Mouse (Mus musculus) limb, embryonic 13.5 days (tissue): ENCODE results near the gene Knstrn. TPM values are rescaled to one million over a fixed set of nuclear protein-coding genes. Genes with fewer than 3 reads are reported as not detected.

Experiments
- ATAC-seq: fragments of 200-750 bp; cut with Nextera tagmentation; 2 replicates; pipeline ENCODE4 v1.8.0; 2017; ENCODE audit warnings: low read depth, moderate number of reproducible peaks, moderate TSS enrichment; ENCODE audit not compliant: low FRiP score
- H3K27ac ChIP-seq: fragments of 300-500 bp; sonication (generic); 2 replicates; pipeline ENCODE4 v1.5.1; 2015; ENCODE audit warnings: inconsistent platforms, mild to moderate bottlenecking, moderate library complexity
- H3K27me3 ChIP-seq: fragments of 300-500 bp; sonication (generic); 2 replicates; pipeline ENCODE4 v1.6.1; 2015; ENCODE audit warnings: mild to moderate bottlenecking, inconsistent platforms
- H3K36me3 ChIP-seq: fragments of 300-500 bp; sonication (generic); 2 replicates; pipeline ENCODE4 v1.6.1; 2015; ENCODE audit warnings: inconsistent platforms, mild to moderate bottlenecking, moderate library complexity
- H3K4me1 ChIP-seq: fragments of 300-500 bp; sonication (generic); 2 replicates; pipeline ENCODE4 v1.6.1; 2015; ENCODE audit warnings: inconsistent platforms
- H3K4me2 ChIP-seq: fragments of 300-500 bp; sonication (generic); replicated peaks from 2 replicates; pipeline ENCODE4 v1.6.1; 2015; ENCODE audit warnings: inconsistent platforms, mild to moderate bottlenecking, moderate library complexity
- H3K4me3 ChIP-seq: fragments of 300-500 bp; sonication (generic); 2 replicates; pipeline ENCODE4 v1.5.1; 2015; ENCODE audit warnings: moderate library complexity, mild to moderate bottlenecking, inconsistent platforms
- H3K9ac ChIP-seq: fragments of 300-500 bp; sonication (generic); 2 replicates; pipeline ENCODE4 v1.6.1; 2015; ENCODE audit warnings: mild to moderate bottlenecking, inconsistent platforms
- H3K9me3 ChIP-seq: fragments of 300-500 bp; sonication (generic); 2 replicates; pipeline ENCODE4 v1.6.1; 2016; ENCODE audit warnings: inconsistent platforms
- WGBS: fragments of 180-500 bp; shearing (Covaris S2); methylation state at CpG from one replicate; pipeline ENCODE4 v1.1.7; 2015; 5-methylcytosine and 5-hydroxymethylcytosine counted together
- polyA plus RNA-seq: library from polyadenylated mRNA; unstranded; fragments of >200 nt; fragmentation: Nextera tagmentation; extraction: Ambion mirVana; gene quantifications from 2 replicates; pipeline ENCODE4 v1.2.1, GENCODE M21; 2015

Gene Knstrn
- polyA plus RNA-seq, 1 experiment from 2014 or later: 106 TPM

DNA sequence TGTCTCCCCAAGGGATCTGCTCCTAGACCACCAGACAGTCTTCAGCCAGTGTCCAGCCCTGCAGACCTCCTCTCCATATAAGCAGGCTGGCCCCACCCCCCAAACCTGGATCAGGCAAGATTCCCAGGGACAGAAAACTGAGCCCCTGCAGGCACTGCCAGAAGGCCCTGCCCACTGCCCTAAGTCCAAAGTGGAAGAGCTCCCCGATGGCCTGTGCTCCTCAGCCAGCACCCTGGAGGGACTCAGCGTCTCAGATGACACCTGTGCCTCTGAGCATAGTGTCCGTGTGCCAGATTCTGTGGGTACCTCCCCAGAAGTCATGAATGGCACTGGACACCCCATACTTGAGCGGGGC lies 21.6 kb upstream of the Knstrn start:
- H3K4me2 ChIP-seq: no peak overlapping the region
- no peaks in the 10 kb centered on the region for H3K36me3 ChIP-seq
- 81% methylated on average over 4 of the region's 4 CpGs for WGBS
- H3K27me3 ChIP-seq: peaks cover 46% of the 10 kb centered on the region
- no peak overlapping the region for H3K27ac ChIP-seq
- no peaks in the 10 kb centered on the region for H3K9me3 ChIP-seq
- no peak overlapping the region for H3K4me3 ChIP-seq
- ATAC-seq: no peak
- peaks cover 5% of the 10 kb centered on the region for H3K4me1 ChIP-seq
- H3K9ac ChIP-seq: no peak overlapping the region

DNA sequence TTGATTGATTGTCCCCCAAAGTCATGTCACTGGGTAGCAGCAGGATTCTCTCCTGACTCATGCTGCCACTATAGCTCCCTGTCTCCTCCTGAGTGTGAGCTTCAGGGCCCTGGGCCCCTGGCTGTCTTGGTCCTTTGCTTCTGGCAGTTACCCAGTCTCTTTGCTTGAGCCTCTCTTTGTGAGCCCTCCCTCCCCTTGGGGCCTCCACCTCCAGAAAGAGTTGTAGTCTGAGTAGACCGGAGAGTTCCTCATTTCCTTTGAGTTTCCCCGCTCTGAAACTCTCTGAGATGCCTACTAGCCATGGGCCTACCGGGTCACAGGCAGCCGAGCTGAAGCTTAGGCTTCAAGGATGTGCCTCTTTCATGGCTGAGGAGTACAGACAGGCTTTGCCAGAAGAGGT lies 20.2 kb upstream of the Knstrn start:
- Histone ChIP-seq H3K27ac (no peak overlapping the region), H3K27me3 (peaks cover 39% of the 10 kb centered on the region), H3K4me3 (no peak overlapping the region), H3K9ac (no peak overlapping the region), H3K36me3 (no peaks in the 10 kb centered on the region), H3K4me1 (peaks cover 5% of the 10 kb centered on the region), H3K9me3 (no peaks in the 10 kb centered on the region), H3K4me2 (no peak overlapping the region)
- WGBS: 84% methylated on average over 4 of the region's 4 CpGs
- ATAC-seq: no peak

DNA sequence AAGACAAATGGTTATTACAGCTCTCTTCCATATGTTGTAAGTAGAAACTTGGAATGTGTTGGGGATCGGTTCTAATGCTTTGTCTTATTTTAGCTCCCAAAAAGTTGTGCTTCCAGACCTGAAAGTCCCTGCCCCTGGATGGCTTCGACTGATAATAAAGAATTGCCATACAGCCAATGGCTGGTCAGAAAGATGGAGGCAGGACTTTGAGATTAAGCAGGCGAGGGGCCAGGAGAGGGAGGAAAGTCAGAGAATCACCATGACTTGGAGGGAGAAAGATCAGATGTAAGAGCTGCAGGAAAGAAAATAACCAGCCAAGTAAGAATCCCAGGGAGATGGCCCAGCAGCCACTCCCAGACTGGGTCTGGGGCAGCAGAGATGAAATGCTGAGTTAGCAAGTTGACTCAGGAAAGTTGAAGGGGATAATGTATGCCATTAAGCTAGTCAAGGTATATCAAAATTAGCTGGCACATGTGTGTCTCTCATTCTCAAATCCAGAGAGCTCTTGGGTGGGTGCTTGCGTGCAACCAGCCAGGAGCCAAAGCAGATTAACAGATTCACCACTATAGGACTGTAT lies 11.2 kb upstream of the Knstrn start:
- H3K4me3 ChIP-seq: no peak overlapping the region
- no peaks in the 10 kb centered on the region for H3K36me3 ChIP-seq
- H3K9ac ChIP-seq: no peak overlapping the region
- H3K27ac ChIP-seq: no peak overlapping the region
- no peaks in the 10 kb centered on the region for H3K4me1 ChIP-seq
- ATAC-seq: no peak
- H3K9me3 ChIP-seq: no peaks in the 10 kb centered on the region
- H3K4me2 ChIP-seq: no peak overlapping the region
- WGBS: 66% methylated on average over 4 of the region's 4 CpGs
- 0 out of 2 replicates have a peak, but pooled peaks cover 9% of the 10 kb centered on the region for H3K27me3 ChIP-seq

DNA sequence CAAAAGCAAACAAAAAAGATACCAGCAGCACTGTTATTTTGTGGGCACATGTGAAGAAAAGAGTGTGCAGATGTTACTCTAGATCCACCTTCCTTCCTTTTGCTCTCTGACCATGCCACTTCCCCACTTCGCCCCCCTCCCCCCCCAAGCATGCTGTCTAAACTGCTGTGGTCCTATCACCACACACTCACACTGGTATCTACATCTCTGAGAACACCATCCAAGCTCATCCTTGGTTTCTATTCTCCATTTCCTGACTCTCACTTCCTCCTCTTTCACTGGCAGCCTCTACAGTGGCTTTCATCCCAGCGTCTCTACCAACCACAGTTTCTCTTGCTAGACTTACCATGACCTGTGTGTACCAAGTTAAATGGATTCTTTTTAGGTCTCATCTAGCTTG lies 9.3 kb upstream of the Knstrn start:
- H3K4me1 ChIP-seq: no peaks in the 10 kb centered on the region
- H3K27me3 ChIP-seq: 0 out of 2 replicates have a peak, but pooled peaks cover 9% of the 10 kb centered on the region
- WGBS: 81% methylated on average over 2 of the region's 2 CpGs
- no peak overlapping the region for H3K4me2 ChIP-seq
- H3K4me3 ChIP-seq: no peak overlapping the region
- no peaks in the 10 kb centered on the region for H3K9me3 ChIP-seq
- H3K27ac ChIP-seq: no peak overlapping the region
- ATAC-seq: no peak
- no peaks in the 10 kb centered on the region for H3K36me3 ChIP-seq
- H3K9ac ChIP-seq: no peak overlapping the region

DNA sequence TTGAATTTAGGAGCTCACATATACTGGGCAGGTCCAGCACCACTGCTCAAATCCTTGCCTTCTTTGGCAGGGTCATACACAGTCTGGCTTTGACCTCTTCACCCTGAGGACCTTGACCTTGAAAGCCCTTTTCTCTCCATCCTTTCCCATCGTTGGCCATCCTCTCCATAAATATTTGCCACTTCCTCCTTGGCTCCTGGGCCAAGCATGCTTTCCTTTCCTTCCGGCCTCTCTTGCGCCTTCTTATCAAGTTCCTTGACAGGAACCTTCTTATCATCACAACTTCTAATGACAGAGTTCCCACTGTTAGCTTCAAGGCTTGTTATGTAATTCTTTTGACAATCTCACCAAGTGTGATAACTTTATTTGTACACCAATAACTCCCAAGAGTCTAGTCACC lies 8.7 kb upstream of the Knstrn start:
- no peak overlapping the region for H3K4me2 ChIP-seq
- H3K36me3 ChIP-seq: no peaks in the 10 kb centered on the region
- H3K4me1 ChIP-seq: no peaks in the 10 kb centered on the region
- no peak for ATAC-seq
- H3K27me3 ChIP-seq: 0 out of 2 replicates have a peak, but pooled peaks cover 9% of the 10 kb centered on the region
- H3K4me3 ChIP-seq: no peak overlapping the region
- H3K27ac ChIP-seq: no peak overlapping the region
- H3K9me3 ChIP-seq: no peaks in the 10 kb centered on the region
- 68% methylated on average over 3 of the region's 3 CpGs for WGBS
- H3K9ac ChIP-seq: no peak overlapping the region

DNA sequence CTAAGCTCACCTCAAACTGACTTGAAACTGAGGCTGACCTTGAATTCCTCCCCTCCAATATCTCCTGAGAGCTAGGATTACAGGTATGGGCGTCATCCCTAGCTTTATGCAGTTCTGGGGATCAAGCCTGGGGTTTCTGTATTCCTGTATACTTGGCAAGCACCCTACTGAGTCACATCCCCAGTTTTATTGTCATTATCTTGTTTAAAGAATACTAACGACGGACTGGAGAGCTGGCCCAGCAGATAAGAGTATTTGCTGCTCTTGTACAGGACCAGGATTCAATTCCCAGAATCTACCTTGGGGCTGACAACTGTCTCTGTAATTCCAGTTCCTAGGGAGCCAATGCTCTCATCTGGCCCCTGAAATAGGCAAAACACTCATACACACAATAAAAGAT lies 8.0 kb upstream of the Knstrn start:
- Histone ChIP-seq H3K4me2 (no peak overlapping the region), H3K4me3 (no peak overlapping the region), H3K9ac (no peak overlapping the region), H3K27ac (no peak overlapping the region), H3K9me3 (no peaks in the 10 kb centered on the region), H3K27me3 (0 out of 2 replicates have a peak, but pooled peaks cover 9% of the 10 kb centered on the region), H3K36me3 (no peaks in the 10 kb centered on the region), H3K4me1 (no peaks in the 10 kb centered on the region)
- WGBS: 36% methylated on average over 3 of the region's 3 CpGs
- ATAC-seq: no peak

DNA sequence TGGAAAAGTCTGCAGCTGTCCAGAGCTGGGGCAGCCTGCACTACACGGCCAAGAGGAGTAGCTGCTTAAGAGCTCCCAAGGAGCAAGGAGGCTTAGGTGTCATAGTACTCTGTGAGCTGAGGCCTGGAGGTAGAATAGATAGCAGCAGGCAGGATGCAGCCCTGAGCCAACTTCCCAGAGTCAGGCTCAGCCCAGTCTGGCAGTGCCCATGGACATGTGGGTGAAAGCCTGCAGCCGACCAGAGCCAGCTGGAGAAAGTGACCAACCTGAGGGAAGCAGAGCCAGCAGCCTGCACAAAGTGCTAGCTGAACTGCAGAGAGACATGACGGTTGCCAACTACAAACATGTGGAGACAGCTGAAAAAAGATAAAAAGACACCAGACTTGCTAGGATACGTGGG lies 6.9 kb upstream of the Knstrn start:
- H3K27ac ChIP-seq: no peak overlapping the region
- H3K4me3 ChIP-seq: no peak overlapping the region
- H3K36me3 ChIP-seq: no peaks in the 10 kb centered on the region
- 64% methylated on average over 4 of the region's 4 CpGs for WGBS
- no peak for ATAC-seq
- H3K4me1 ChIP-seq: no peaks in the 10 kb centered on the region
- H3K9ac ChIP-seq: 0 out of 2 replicates have a peak overlapping the region, but pooled peaks have one; percentile 4
- 0 out of 2 replicates have a peak, but pooled peaks cover 9% of the 10 kb centered on the region for H3K27me3 ChIP-seq
- H3K9me3 ChIP-seq: no peaks in the 10 kb centered on the region
- H3K4me2 ChIP-seq: no peak overlapping the region

DNA sequence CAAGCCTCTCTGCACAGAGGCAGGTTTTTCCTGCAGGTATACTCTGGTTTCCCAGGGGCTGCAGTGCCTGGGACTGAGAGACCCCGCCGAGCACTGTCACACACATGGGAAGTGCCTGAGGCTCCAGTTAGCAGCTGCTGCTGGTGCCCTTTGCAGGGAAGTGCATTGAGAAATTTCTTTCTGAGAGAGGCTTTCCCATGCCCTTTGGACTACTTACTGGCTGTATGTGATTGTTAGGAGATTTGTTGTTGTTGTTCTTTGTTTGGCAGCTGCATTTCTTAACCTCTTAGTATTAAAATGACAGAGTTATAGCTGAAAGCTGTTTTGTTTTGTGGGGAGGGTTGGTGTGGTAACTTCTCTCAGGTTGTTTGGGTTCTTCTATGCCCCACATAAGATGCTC lies 2.9 kb upstream of the Knstrn start:
- 20% methylated on average over 2 of the region's 2 CpGs for WGBS
- Histone ChIP-seq H3K36me3 (no peaks in the 10 kb centered on the region), H3K27me3 (0 out of 2 replicates have a peak, but pooled peaks cover 6% of the 10 kb centered on the region), H3K9ac (no peak overlapping the region), H3K4me1 (peaks cover 19% of the 10 kb centered on the region), H3K9me3 (no peaks in the 10 kb centered on the region), H3K4me3 (no peak overlapping the region), H3K27ac (no peak overlapping the region), H3K4me2 (no peak overlapping the region)
- ATAC-seq: no peak

DNA sequence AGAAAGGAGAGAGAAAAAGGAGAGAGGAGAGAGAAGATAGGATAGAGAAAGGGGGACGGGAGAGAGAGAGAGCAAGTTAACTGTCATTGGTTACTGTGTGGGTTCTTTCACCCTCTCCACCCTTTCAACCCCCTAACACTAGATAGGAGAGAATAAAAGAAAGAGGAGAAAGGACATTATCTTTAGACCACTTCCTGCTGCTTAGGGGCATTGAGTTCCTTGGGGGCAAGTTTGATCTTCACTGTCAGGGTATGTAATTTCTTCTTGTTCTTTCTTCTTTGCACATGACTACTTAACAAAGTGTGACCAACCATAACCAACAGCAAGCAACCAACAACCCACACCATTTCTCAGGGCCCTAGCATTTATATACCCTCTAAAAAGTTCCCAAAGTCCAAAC lies 1.1 kb upstream of the Knstrn start:
- Histone ChIP-seq H3K27me3 (no peaks in the 10 kb centered on the region), H3K4me3 (no peak overlapping the region), H3K36me3 (peaks cover 12% of the 10 kb centered on the region), H3K4me2 (no peak overlapping the region), H3K27ac (no peak overlapping the region), H3K9me3 (no peaks in the 10 kb centered on the region), H3K4me1 (peaks cover 22% of the 10 kb centered on the region), H3K9ac (no peak overlapping the region)
- 80% methylated on average over 1 of the region's 1 CpGs for WGBS
- ATAC-seq: no peak

DNA sequence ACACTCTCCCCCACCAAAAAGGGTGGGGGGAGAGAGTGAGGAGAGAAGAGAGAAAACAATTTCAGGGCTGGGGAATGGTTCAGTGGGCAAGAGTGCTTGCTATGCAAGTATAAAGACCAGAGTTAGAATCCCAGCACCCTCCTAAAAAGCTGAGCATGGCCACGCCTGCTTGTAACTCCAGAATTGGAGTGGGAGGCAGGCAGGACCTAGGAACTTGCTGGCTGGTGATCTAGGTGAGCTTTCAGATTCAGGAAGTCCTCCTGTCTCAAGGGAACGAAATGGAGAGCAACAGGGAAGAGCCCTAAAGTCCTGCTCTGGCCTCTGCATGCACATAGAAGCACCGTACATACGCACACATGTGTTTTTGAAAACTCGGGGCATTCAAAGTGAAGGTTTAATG lies 9.0 kb downstream of the Knstrn start:
- WGBS: 91% methylated on average over 5 of the region's 5 CpGs
- no peak overlapping the region for H3K9ac ChIP-seq
- H3K27me3 ChIP-seq: no peaks in the 10 kb centered on the region
- no peak overlapping the region for H3K27ac ChIP-seq
- no peak for ATAC-seq
- no peak overlapping the region for H3K4me3 ChIP-seq
- peaks cover 75% of the 10 kb centered on the region for H3K36me3 ChIP-seq
- no peaks in the 10 kb centered on the region for H3K4me1 ChIP-seq
- no peak overlapping the region for H3K4me2 ChIP-seq
- H3K9me3 ChIP-seq: 0 out of 2 replicates have a peak, but pooled peaks cover 3% of the 10 kb centered on the region

DNA sequence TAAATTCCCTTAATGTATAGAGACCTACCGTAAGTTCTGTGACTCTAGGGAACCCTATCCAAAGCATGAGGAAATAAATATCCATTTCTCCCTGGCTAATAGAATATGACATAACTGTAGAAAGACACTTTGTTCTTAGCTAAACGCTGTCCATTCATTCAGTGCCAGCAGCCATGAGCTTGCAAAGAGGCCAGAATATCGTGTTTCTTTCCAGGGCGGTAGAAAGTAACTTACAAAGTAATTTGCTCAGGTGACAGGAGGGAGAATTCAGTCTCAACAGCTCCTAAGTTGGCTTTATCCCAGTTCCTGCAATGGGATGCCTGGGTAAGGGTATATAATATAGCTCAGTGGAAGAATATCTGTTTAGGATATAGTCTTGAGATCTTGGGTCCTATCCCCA lies 10.6 kb downstream of the Knstrn start:
- Histone ChIP-seq H3K36me3 (peaks cover 74% of the 10 kb centered on the region), H3K9me3 (0 out of 2 replicates have a peak, but pooled peaks cover 3% of the 10 kb centered on the region), H3K9ac (no peak overlapping the region), H3K27me3 (no peaks in the 10 kb centered on the region), H3K4me2 (no peak overlapping the region), H3K27ac (no peak overlapping the region), H3K4me3 (no peak overlapping the region), H3K4me1 (no peaks in the 10 kb centered on the region)
- 90% methylated on average over 4 of the region's 4 CpGs for WGBS
- ATAC-seq: no peak

DNA sequence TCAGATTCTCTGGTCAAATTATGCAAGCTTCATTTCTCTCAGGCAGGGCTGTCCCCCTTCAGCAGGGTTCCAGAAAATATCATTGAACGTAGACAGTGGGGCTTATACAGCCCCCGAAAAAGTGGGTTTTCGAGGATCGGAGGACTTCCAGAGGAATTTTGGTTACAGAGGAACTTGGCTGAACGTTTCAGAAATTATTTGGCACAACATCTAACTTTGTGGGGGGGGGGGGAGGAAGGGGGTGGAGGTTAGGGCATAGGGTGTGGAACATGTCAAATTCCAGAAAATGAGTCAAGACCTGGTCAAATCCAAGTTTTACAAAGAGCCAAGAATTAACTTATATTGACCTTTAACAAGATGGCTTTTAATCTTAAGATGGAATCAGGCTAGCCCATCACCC lies 15.3 kb downstream of the Knstrn start:
- 89% methylated on average over 5 of the region's 5 CpGs for WGBS
- Histone ChIP-seq H3K9me3 (0 out of 2 replicates have a peak, but pooled peaks cover 3% of the 10 kb centered on the region), H3K27ac (no peak overlapping the region), H3K4me1 (no peaks in the 10 kb centered on the region), H3K9ac (no peak overlapping the region), H3K27me3 (no peaks in the 10 kb centered on the region), H3K4me3 (no peak overlapping the region), H3K4me2 (no peak overlapping the region), H3K36me3 (peaks cover 93% of the 10 kb centered on the region)
- no peak for ATAC-seq

DNA sequence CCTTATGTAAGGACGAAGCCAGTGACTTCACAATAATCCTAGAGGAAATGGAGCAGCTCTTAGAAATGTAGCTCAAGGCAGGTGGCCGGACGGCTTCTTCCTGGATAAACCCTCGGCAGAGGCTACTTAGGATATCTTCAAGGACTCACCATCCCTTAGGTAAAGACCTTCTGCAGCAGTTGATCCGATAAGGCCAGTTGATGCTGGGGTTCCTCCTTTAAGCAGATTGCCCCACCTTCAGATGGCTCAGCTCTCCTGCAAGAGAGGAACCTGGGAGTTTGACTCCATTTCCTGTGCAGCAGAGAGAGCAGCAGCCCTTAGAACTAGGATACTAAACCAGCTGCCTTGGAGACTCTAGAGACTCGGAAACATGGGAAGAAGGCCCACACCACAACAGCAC lies 20.3 kb downstream of the Knstrn start:
- Histone ChIP-seq H3K36me3 (peaks cover 68% of the 10 kb centered on the region), H3K4me1 (no peaks in the 10 kb centered on the region), H3K4me2 (no peak overlapping the region), H3K9ac (no peak overlapping the region), H3K4me3 (no peak overlapping the region), H3K9me3 (no peaks in the 10 kb centered on the region), H3K27me3 (no peaks in the 10 kb centered on the region), H3K27ac (no peak overlapping the region)
- 93% methylated on average over 6 of the region's 6 CpGs for WGBS
- no peak for ATAC-seq
